Mouse (Mus musculus): ENCODE data around the gene Tie1.

Gene Tie1

GRCm38 (mm10) chr4:118472687-118473086, 17.2 kb downstream of the Tie1 start:
- in situ Hi-C loops (cut with MboI), result no loop called here

- in situ Hi-C loops (cut with MboI), result no loop called here
Observed at GRCm38 (mm10) chr4:118471281-118471680, 18.6 kb downstream of the Tie1 start.

DNA sequence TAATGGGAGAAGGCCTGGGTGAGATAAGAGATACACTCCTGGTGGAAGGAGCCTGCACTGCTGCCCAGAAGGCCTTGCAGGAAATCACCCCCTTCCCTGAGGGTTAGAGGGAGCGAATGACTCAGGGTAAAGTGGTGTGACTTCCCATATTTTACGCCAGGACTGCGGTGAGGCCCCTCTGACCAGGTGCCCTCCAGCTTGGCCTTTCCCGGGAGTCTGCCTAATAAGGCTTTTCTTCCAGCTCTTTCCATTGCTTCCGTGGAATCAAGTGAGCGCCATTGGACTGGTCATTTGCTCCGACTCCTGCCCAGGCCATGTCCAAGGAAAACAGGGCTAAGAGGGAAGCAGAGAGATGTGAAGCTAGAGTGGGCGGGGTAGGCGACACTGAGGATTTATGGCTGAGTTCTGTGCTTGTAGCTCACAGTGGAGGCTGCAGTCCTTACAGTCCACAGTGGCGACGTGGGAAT, 24.1 kb downstream of the Tie1 start:
- in situ Hi-C loops (cut with MboI), result no loop called here

DNA sequence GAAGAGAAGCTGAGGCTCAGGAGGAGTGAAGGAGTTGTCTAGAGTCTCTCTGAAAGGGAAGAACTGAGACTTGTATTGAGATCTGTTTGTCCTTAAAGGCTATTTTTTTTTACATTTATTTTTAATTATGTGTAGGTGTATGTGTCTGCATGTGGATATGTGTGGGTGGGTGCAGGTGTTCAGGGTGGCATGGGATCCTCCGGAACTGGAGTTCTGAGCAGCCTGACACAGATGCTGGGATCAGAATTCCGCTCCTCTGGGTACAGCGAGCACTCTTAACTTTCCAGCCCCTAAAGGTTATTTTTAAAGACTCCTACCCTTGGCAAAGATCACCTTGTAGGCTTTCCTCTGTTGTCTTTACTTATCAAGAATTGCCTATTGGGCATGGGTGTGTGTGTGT, 24.9 kb downstream of the Tie1 start:
- in situ Hi-C loops (cut with MboI), result no loop called here

DNA sequence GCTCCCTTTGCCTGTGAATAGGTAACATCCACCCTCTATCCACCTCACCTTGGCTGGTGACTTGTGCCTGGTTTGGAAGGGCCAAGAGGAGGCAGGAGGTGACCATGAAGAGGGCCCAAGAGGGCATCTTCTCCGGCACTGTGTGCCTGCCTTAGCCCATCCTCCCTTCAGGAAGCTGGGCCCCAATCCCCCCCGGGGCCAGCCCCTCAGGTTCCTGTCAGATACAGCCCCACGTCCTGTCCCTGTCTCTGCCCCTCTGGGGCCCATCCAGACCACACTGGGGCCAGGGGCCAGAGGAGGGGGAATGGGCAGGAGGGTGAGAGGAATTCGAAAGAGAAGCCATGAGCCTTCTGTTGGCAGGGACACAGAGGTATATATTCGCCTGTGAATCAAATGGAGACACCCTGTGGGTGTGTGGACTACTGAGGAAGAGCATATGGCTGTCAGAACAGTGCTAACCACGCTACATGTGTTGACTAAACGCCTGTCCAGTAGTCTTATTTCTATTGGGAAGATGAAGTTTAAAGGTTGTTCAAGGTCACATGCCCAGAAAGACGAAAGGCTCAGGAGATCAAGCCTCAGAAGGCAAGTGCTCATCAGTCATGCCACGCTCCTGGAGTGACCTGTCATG, 32.4 kb downstream of the Tie1 start, which contains the start of gene Mpl:
Gene Mpl, minus strand, starts transcription at position 169 of the 631 bp plus-strand sequence.
- in situ Hi-C loops (cut with MboI), result no loop called here

- in situ Hi-C loops (cut with MboI), result no loop called here
Observed at GRCm38 (mm10) chr4:118446415-118447153, 43.3 kb downstream of the Tie1 start.

DNA sequence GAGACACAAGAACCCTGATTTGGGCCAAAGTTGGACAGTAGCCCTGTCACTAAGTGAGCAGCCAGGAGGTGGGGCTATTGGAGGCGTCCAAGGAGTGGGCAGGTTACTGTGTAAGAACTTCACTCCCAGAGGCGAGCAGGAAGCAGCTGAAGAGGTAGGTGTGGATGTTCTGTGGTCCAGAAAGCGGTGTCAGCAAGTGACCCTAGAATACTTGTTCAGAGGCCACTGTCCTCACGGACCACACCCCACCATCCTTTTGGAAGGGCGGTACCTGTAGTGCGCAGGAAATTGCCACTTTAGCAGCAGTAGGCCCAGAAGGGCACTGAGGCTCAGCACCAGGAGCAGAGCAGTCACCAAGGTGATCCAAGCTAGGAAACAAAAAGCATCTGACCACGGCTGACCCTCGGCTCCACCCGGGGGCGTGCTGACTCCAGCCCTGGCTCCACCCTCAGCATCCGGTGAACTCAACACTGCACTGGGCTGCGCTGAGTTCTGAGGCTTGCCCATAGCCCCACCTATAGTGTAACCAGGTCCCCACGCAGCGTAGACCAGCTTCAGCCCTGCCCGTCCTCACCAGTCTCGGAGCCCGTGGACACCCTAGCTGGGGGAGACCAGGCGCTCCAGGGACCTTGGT, 44.0 kb downstream of the Tie1 start:
- in situ Hi-C loops (cut with MboI), result no loop called here

DNA sequence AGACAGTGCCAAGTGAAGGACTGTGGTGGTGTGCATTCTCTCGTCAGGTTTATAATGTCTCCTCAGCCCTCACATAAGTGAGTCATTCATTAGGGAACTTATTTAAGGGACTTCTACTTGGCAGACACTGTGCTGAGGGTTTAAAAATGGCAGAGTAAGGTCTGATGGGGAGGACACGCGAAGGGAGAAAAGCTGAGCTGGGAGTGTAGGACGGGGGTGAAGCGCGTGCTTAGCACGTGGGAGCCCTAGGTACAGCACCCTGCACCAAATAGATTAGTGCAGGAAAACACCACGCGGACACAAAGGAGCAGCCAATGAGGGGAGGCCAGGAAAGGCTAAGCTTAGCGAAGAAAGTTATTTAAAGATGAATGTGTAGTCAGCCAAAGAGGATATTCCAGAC, 44.8 kb downstream of the Tie1 start:
- in situ Hi-C loops (cut with MboI), result no loop called here

GRCm38 (mm10) chr4:118437829-118438253, 52.0 kb downstream of the Tie1 start:
- in situ Hi-C loops (cut with MboI), result no loop called here

DNA sequence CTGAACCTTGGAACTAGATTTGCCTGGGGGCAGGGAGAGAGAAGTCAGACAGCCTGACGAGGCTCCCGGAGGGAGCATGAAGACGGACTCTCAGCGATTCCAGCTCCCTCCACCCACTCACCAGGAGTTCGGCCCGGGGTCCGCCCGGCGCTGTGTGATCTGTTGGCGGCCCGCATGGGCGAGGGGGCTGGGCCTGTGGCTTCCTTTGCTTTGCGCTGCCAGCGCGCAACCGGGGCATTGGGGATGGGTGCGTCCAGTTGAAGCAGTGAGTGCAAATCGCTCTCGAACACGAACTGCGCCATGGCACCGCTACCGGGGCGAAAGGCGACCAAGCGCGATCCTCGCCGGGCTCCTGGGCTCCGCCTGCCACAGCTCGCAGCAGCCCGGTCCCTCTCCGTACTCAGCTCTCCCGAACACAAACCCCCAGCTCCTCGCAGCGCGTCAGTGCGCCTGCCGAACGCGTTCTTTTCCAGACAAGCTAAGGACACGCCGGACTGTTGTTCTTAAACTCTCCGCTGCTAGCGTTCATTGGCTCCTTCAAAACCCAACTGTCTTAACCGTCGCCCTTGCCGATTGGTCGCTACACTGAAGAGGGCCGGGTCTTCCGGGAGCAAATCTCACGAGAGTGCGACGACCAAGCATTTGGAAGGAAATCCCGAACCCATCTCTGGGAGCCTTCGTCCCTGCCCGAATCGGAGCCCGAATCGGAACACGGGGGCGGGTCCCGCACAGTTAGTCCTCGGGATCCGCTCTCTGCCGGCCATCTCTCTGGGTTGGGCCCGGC, 52.8 kb downstream of the Tie1 start, which contains the start of gene Cdc20:
Gene Cdc20, minus strand, starts transcription at position 533 of the 784 bp plus-strand sequence.
- in situ Hi-C loops (cut with MboI), result no loop called here

GRCm38 (mm10) chr4:118432332-118432731, 57.5 kb downstream of the Tie1 start:
- in situ Hi-C loops (cut with MboI), result no loop called here

DNA sequence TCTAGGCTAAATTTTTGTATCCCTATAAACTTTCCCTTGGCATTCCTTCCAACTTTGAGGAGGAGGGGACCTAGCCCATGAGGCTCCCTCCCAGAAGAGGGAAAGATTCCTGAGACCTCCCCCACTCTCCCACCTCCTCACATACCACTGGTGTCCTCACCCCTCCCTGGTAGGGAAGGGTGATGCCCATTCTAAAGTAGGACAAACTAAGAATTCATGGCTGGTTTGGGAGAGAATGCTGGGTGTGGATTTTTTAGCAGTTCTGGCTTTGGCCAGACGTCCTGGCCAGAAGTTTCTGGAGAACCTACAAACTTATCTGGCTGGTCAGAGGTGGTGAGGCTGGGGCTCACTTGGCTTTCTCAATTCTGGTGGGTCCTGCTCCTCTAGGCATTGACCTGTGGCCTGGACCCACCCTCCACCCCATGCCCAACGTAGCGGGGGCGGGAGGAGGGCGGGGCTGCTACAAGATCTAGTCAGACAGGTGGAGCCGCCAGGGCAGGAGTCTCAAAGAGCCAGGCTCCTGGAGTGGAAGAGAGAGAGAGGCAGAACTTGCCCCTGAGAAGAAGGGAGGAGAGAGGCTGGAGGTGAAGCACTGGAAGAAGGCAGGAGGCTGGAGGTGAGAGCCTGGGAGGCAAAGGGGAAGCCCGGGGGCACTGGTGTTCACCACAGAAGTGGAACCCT, 60.5 kb downstream of the Tie1 start:
- in situ Hi-C loops (cut with MboI), result no loop called here

DNA sequence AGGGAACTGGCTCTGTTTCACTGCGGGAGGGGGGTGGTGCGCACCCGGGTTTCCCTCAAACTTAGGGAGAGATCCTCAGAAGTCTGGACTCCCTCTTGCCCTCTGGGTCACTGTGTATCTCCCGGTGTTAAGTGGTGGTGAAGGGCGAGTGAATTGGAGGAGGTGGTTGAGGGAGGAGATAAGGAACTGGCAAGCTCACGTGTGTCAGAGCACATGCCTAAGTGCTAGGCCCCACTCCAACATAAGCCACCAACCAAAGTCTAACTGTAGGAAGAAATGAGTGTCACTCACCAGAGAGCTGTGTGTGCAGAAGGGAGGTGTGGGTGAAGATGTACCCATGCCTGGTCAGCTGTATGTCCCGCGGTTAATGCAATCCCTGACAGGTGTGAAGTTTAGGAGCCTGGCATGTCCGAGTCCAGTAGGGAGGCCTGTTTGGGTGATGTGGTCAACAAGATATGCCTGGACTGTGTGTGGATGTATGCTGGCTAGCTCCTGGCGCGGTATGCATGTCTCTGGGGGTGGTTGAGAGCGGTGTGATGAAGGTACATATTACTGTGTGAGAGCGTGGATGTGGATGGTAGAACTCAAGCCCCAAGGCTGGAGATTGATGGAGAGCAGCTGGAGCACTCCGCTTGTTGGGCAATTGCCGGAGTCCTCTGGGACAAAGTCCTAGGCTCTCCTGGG, 61.2 kb downstream of the Tie1 start:
- in situ Hi-C loops (cut with MboI), result no loop called here

GRCm38 (mm10) chr4:118427768-118428451, 62.0 kb downstream of the Tie1 start, which contains the start of gene Elovl1:
Gene Elovl1 (plus strand): TSS chr4:118428093.
- in situ Hi-C loops (cut with MboI), result no loop called here

GRCm38 (mm10) chr4:118427415-118427767, 62.5 kb downstream of the Tie1 start:
- in situ Hi-C loops (cut with MboI), result no loop called here

GRCm38 (mm10) chr4:118425374-118425773, 64.5 kb downstream of the Tie1 start:
- in situ Hi-C loops (cut with MboI), result no loop called here

GRCm38 (mm10) chr4:118424541-118425160, 65.2 kb downstream of the Tie1 start:
- in situ Hi-C loops (cut with MboI), result no loop called here

DNA sequence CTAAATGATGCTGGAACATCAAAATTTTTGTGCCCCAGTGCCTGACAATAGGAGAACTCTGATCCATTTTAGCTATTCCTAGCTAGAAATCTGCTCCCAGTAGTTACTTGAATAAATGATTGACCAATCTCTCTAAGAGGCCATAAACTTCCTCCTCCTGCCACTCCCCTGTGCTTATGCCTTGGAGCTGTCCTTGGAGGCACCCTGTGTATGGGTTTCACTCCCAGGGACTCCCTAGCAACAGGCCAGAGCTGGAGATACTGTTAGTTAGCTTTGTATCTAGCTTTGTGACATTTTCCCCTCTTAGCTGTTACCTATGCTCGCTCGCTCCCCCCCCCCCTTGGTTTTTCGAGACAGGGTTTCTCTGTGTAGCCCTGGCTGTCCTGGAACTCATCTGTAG, 68.5 kb downstream of the Tie1 start:
- in situ Hi-C loops (cut with MboI), result no loop called here

Measured in mature B cell (primary cell).